Mouse (Mus musculus) monocyte, adult 2 months (primary cell): ENCODE measurements at regions not wholly inside any gene's neighbourhood (a gene's known extent, or its start where the extent isn't known, plus 50 kb on each side); places are given as distances from the start of the nearest gene placed in this dataset.

Source experiments
- DNase-seq, 2 experiments: peaks; one replicate each; pipeline ENCODE4 v3.0.0; 2022; ENCODE audit warnings: low spot score in 2 of 2, low read depth in 1 of 2

GRCm38 (mm10) chr12:107095409-107095808 lies 393.0 kb upstream of the 3110018I06Rik start:
- no peak for DNase-seq

- no peak for DNase-seq
Measured at GRCm38 (mm10) chr12:107104570-107104969, 383.9 kb upstream of the 3110018I06Rik start.

- no peak for DNase-seq
Measured at GRCm38 (mm10) chr12:107105017-107105416, 383.4 kb upstream of the 3110018I06Rik start.

DNA sequence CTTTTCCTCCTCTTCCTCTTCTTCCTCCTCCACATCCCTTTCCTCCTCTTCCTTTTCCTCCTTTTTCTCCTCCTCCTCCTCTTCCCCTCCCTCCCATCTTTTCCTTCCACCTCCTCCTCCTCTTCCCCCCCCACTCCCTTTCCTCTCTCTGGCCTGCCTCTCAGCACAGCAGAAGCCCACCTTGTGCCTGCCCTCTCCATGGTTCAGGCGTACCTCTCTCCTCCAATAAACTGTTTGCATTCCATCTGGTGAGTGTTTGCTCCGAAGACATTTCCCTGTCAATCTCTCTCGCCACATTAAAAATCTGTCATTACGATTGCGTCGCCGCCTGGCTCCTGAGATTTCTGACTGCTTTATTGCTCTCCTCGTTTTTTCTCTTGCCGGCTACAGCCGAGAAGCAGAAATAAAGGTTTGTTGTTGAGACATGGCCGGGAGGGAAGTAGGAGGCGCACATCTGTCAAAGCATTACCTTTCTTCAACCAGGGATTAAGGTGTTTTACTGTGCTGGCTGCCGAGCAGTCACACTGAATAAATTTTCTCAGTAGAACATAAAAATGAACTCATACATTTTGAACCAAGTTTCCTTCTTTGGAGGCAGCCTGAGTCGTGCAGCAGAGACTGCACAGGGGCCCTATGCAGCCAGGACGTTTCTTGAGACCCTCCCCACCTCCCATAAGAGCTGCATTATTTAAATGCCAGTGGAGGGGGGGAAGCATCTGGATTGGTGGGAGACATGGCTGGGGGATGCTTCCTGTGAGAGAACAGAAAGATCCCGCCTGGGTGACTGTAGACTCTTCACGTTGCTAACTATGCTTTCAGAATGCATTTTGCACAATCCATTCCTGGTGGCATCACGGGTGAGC lies 376.3 kb upstream of the 3110018I06Rik start:
- no peak for DNase-seq

DNA sequence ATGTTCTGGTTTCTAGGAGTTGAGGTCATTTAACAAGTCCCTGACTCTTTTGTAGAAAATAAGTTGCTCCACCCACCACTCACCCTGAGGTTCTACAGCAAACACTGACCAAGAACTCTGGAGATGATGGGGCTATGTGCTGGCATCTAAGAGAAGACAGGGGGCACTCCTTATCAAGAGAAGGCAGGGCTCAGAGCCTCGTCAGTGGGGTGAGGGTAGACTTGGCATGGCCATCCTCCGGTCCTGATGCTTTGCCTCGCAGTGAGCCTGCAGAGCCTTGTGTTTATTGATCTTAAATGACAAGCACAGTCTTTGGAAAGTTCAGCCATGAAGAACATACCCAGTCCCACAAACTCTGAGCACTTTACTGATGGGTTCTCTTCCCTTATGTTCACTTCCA lies 370.1 kb upstream of the 3110018I06Rik start:
- DNase-seq, result no peak

DNA sequence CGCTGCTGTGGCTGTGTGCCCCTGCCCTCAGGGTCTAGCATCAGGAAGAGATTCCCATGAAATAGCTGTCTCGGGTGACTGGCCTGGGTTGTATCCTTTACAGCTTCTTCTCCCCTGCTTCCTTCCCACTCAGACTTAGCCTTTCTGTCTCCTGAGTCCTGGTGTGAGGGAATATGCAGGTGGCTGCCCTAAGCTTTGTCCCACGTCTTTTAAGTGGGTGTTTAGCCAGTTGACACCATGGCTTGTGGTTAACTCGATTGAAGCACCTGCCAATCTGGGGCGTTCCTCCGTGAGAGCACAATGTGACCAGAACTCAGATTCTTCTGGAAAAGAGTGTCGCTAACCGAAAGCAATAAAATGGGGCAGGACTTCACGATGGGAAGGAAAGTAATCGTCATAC lies 369.4 kb upstream of the 3110018I06Rik start:
- no peak for DNase-seq

DNA sequence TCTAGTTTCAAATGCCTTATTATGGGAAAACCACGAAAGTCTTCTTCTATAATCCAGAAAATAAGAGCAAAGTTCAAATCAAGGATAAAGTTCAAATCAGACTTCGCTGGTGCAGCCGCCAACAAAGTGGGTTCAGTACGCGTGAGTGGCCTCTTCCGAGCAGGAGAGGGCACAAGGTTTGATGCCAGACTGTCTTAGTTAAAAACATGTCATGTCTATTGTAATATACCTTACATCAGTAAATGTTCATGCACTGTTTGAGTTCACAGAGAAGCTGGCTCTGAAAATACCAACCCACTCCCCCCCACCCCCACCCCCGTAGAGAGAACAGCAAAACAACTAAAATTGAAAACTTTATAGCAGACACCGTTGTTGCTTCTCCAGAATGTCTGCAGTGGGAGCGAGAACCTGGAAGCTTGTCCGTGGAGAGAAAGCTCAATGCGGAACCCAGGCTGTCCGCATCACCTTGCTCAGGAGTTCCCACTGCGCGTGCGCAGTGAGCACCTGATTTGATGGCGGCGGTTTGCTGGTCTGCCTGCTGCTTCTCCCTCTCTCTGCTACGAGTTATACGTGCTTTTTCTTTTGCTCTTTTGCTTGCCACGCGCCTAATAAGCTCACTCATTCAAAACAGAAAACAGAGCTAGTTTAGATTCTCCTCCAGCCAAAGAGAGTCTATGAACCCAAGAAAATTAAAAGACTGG lies 367.8 kb upstream of the 3110018I06Rik start:
- no peak for DNase-seq

DNA sequence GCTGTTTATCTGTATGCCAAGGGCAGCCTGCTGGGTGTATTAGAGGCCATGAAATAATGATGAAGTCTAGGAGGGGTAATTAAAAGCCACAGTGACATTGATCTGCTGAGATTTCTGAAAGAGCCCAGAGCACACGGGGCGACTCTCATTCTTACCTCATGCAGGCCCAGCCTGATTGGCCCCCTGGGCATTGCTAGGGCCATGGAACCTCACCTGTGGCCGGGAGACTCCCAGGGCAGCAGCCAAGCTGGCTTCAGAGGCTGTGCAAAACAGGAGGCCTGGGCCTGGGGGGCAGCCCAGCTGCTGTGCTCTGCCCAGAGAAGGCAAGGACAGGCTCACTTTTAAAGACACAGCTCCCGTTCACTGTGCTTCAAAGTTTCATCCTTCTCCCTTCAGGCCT lies 366.4 kb upstream of the 3110018I06Rik start:
- DNase-seq, result no peak

DNA sequence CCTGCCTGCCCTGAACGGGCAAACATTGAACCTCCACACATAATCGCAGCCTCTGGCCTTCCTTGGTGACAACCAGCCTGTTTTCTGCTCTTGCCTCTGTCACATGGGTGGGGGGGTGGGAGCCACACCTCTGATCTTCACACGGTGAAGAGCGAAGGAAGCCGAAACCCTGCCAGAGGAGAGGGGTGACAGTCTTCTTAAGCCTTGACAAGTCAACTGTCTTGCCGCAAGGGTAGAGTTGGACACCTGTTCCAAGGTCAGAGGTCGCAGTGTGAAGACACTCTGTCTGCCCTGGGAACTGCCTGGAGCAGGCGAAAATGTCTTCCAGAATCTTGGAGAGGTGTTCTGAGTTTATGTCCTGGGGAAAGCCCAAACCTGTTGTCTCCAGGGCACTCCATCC lies 364.8 kb upstream of the 3110018I06Rik start:
- no peak for DNase-seq

- DNase-seq, result no peak
Measured at GRCm38 (mm10) chr12:107124263-107124885, 364.1 kb upstream of the 3110018I06Rik start.

DNA sequence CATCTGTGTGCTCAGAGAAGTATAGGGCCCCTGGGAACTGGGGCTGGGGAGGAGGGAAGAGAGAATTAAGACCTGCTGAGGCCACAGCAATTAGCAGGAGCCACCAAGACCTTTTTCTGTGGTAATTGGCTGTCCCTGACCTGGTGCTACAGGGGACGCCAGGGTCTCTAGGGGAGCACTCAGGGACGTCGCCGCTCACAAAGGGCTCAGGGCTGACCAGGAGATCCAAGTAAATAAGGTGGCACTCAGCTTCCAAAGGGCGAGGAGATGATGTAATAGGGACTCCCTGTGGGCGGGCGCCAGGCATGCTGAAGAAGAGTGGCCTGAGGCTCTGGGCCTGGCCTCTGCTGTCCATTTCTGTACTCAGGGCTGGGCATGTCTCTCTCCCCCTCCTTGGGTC lies 363.2 kb upstream of the 3110018I06Rik start:
- DNase-seq, result no peak

GRCm38 (mm10) chr12:107126056-107126455 lies 362.4 kb upstream of the 3110018I06Rik start:
- DNase-seq, result no peak

- DNase-seq, result no peak
Measured at GRCm38 (mm10) chr12:107127591-107127990, 360.8 kb upstream of the 3110018I06Rik start.

- no peak for DNase-seq
Measured at GRCm38 (mm10) chr12:107129232-107129631, 359.2 kb upstream of the 3110018I06Rik start.

- DNase-seq, result no peak
Measured at GRCm38 (mm10) chr12:107131351-107131750, 357.1 kb upstream of the 3110018I06Rik start.

DNA sequence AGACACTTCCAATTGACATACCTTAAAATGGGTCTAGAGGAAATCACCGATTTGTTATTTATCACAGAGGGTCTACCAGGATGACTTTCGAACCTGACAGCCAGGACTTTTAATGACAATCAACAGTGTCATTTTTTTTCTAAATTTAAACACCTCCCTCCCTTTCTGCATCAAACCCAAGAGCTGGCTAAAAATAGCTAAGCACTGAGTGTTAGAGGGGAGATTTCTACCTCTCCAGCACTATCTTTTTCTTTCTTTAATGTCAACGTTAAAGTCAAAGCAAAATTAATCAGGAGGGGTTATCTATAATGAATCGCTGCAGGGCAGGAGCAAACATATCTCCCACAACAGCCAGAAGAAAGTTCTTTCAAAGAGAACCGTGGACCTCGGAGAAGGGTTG lies 356.6 kb upstream of the 3110018I06Rik start:
- DNase-seq, result no peak

- DNase-seq, result no peak
Measured at GRCm38 (mm10) chr12:107132501-107132900, 355.9 kb upstream of the 3110018I06Rik start.

GRCm38 (mm10) chr12:107134353-107134752 lies 354.1 kb upstream of the 3110018I06Rik start:
- DNase-seq, result no peak

- no peak for DNase-seq
Measured at GRCm38 (mm10) chr12:107138677-107139400, 349.6 kb upstream of the 3110018I06Rik start.

- DNase-seq, result no peak
Measured at GRCm38 (mm10) chr12:107140957-107141595, 347.4 kb upstream of the 3110018I06Rik start.

DNA sequence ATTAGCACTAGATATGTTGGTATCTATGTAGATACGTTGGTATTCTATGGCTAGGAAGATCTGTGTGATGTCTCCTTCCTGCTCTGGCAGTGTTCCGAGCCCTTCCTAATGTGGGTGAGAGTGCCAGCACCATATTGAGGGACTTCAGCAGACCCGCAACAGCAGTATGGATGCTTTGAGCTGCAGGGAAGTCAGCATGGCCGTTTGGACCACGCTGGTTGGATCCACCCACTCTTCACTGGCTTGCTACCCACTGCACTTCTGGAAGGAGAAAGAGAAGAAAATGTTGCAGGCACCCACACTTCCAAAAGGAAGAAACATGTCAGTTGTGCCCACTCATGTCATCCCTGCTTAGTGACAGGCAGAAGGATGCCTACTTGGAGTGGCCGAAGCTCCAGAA lies 346.2 kb upstream of the 3110018I06Rik start:
- no peak for DNase-seq
